Mouse (Mus musculus) forebrain, embryonic 11.5 days (tissue): ENCODE results near the gene Srgap3. TPM values are rescaled to one million over a fixed set of nuclear protein-coding genes. Genes with fewer than 3 reads are reported as not detected.

Experiments
- ATAC-seq: fragments of 200-750 bp; cut with Nextera tagmentation; replicated peaks from 2 replicates; pipeline ENCODE4 v1.8.0; 2017; ENCODE audit warnings: moderate TSS enrichment; ENCODE audit not compliant: low FRiP score
- DNase-seq: peaks from one replicate; pipeline ENCODE4 v3.0.0-alpha.2; 2017; ENCODE audit warnings: low spot score
- H3K27ac ChIP-seq: fragments of 300-500 bp; sonication (generic); 2 replicates; pipeline ENCODE4 v1.5.1; 2014; ENCODE audit warnings: low read depth, low read length
- H3K27me3 ChIP-seq: fragments of 300-500 bp; sonication (generic); 2 replicates; pipeline ENCODE4 v1.6.1; 2014; ENCODE audit warnings: mild to moderate bottlenecking, low read length, mixed read lengths; ENCODE audit not compliant: control insufficient read depth, insufficient read depth
- H3K36me3 ChIP-seq: fragments of 300-500 bp; sonication (generic); 2 replicates; pipeline ENCODE4 v1.6.1; 2014; ENCODE audit warnings: mild to moderate bottlenecking, low read length, moderate library complexity, mixed read lengths; ENCODE audit not compliant: control insufficient read depth, insufficient read depth
- H3K4me1 ChIP-seq: fragments of 300-500 bp; sonication (generic); replicated peaks from 2 replicates; pipeline ENCODE4 v1.6.1; 2014; ENCODE audit warnings: low read length, mixed read lengths; ENCODE audit not compliant: control insufficient read depth, insufficient read depth
- H3K4me2 ChIP-seq: fragments of 300-500 bp; sonication (generic); 2 replicates; pipeline ENCODE4 v1.6.1; 2014; ENCODE audit warnings: low read depth, mild to moderate bottlenecking, low read length, moderate library complexity, mixed read lengths; ENCODE audit not compliant: severe bottlenecking
- H3K4me3 ChIP-seq: fragments of 300-500 bp; sonication (generic); 2 replicates; pipeline ENCODE4 v1.5.1; 2014; ENCODE audit warnings: low read depth, low read length
- H3K9ac ChIP-seq: fragments of 300-500 bp; sonication (generic); 2 replicates; pipeline ENCODE4 v1.6.1; 2014; ENCODE audit warnings: low read length
- H3K9me3 ChIP-seq: fragments of 300-500 bp; sonication (generic); 2 replicates; pipeline ENCODE4 v1.6.1; 2016; ENCODE audit warnings: low read length, mixed read lengths; ENCODE audit not compliant: control insufficient read depth
- WGBS: fragments of 180-500 bp; shearing (Covaris S2); extraction: QIAGEN DNeasy Blood & Tissue Kit; methylation state at CpG from one replicate; pipeline ENCODE4 v1.1.7; 2014; 5-methylcytosine and 5-hydroxymethylcytosine counted together
- polyA plus RNA-seq: library from polyadenylated mRNA; unstranded; fragments of >200 nt; fragmentation: Nextera tagmentation; extraction: Ambion mirVana; gene quantifications from 2 replicates; pipeline ENCODE4 v1.2.1, GENCODE M21; 2014

Gene Srgap3
- polyA plus RNA-seq, 1 experiment from 2014 or later = 37.8 TPM

DNA sequence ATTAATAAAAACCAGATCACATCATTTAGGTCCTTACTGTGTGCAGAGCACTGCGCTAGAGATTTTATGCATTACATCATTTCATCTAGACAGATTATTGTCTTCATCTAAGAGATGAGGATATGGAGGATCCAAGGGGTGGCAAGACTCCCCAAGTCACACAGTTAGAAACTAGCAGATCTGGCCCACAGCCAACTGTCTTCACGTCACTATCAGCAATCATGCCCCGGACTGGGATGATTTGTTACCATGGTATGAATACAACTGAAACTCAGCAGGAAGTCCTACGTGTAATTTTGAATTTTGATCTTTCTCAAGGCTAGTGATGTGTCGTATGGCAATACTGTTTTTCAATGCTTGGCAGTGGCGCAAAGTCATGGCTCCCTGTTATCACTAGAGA, 18.2 kb downstream of the Srgap3 start:
- Histone ChIP-seq H3K27me3 (no peaks in the 10 kb centered on the region), H3K4me2 (no peak overlapping the region), H3K36me3 (no peaks in the 10 kb centered on the region), H3K27ac (no peak overlapping the region), H3K9ac (no peak overlapping the region), H3K4me1 (peaks cover 29% of the 10 kb centered on the region), H3K9me3 (no peaks in the 10 kb centered on the region), H3K4me3 (no peak overlapping the region)
- ATAC-seq (no peak), DNase-seq (no peak)
- WGBS = 93% methylated on average over 6 of the region's 6 CpGs

DNA sequence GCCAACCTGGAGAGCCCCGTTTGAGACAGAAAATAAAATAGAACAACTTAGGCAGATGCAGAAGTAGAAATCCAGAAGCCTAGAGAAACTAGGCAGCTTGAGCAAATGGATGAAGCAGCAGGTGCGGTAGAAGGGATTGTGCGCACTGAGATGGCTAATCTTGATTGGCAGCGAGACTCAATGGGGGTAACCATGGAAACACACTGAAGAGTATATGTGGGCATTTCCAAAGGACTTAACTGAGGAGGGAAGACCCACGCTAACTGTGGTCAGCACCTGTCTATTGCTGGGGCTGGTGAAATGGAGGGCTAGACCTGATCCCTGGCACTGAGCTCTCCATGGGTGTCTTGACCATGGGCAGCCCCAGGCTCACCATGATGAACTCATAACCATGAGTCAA, 19.7 kb downstream of the Srgap3 start:
- DNase-seq (no peak), ATAC-seq (peak; percentile 63)
- Histone ChIP-seq H3K27ac (0 out of 2 replicates have a peak overlapping the region, but pooled peaks have one; percentile 37), H3K9ac (no peak overlapping the region), H3K9me3 (peaks cover 3% of the 10 kb centered on the region; the same call in 1 of the 2 replicates), H3K27me3 (no peaks in the 10 kb centered on the region), H3K36me3 (no peaks in the 10 kb centered on the region; the same call in 1 of the 2 replicates), H3K4me2 (0 out of 2 replicates have a peak overlapping the region, but pooled peaks have one; percentile 0), H3K4me3 (no peak overlapping the region), H3K4me1 (peaks cover 28% of the 10 kb centered on the region)
- WGBS = 37% methylated on average over 5 of the region's 5 CpGs

DNA sequence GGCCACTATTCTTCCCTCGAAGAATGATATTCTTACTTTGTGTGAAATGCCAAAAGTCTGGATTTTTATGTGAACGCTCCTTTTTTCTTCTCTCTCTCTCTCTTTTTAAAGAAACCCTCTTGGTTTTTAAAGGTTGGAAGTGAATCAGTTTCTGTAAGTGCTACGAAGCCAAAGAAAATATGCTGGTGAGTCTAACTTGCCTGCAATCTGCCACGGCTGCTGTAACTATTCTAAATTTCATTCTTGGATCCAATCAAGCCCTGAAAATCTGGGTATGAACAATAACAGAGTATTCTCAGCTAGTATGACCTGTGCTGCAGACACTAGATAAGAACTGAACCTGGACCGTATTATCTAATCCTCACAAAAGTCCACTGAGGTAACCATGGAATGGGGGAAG, 21.1 kb downstream of the Srgap3 start:
- Histone ChIP-seq H3K4me1 (peaks cover 18% of the 10 kb centered on the region), H3K4me3 (no peak overlapping the region), H3K9me3 (peaks cover 3% of the 10 kb centered on the region; the same call in 1 of the 2 replicates), H3K36me3 (no peaks in the 10 kb centered on the region; the same call in 1 of the 2 replicates), H3K27ac (no peak overlapping the region), H3K27me3 (no peaks in the 10 kb centered on the region), H3K4me2 (no peak overlapping the region), H3K9ac (no peak overlapping the region)
- ATAC-seq (no peak), DNase-seq (no peak)
- 87% methylated on average over 5 of the region's 5 CpGs for WGBS

DNA sequence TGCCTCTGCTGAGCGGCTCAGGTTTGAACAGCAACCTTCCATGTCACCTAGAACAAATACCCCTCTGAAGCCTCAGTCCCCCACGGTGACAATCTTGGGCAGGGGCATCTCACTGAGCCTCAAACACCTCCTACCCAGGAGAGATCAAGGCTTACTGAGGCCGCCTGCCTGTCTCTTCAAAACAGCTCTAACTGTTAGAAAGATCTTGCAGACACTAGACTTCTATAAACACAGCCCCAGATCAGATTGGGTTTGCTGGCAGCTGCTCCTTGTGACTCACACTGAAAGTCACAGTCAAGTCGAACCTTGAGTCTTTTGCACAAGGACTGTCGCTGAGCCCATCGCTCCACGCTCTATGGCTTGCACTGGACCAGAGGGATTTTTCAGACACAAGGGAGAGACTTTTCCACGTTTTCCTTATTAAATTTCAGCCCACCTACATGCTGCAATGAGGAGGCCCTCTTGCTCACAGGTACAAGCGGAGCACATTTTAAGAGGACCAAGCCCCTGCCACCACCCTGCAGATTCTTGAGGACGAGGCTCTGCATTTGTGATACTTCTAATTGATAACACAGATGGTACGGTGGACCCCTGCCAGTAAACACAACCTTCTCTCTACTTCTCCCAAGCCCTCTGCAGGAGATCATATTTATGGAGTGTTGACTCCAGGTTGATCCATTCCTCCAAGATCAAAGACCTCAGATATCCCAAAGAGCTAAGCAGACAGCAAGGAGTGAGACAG, 21.7 kb downstream of the Srgap3 start:
- Histone ChIP-seq H3K27me3 (no peaks in the 10 kb centered on the region), H3K4me1 (peaks cover 18% of the 10 kb centered on the region), H3K27ac (no peak overlapping the region), H3K4me2 (no peak overlapping the region), H3K9ac (no peak overlapping the region), H3K9me3 (peaks cover 3% of the 10 kb centered on the region; the same call in 1 of the 2 replicates), H3K36me3 (no peaks in the 10 kb centered on the region; the same call in 1 of the 2 replicates), H3K4me3 (no peak overlapping the region)
- WGBS = 73% methylated on average over 11 of the region's 11 CpGs
- DNase-seq (no peak), ATAC-seq (no peak)

DNA sequence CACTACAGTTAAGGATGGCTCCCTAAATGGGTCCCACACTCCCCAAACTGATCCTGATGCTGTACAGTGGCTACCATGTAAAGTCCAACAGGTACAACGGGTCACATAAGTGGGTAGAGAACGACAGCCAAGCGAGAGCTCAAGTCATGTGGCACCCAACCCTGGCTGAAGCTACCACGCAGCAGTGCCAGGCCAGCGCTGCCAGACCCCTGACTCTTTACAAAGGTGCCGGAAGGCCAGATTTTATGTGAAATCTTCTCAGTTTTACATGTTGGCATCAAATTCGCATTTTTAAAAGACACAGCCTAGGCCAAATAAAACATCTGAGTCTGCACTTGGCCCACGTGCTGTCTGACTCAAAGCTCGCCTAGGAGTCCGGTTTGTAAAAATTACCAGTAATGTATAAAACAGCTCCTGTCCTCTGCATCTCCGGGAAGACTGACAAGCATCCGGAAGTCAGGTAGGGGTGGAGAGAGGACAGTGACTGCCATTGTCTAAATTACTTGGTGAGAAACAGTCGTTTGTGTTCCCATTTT, 22.4 kb downstream of the Srgap3 start:
- ATAC-seq = no peak
- Histone ChIP-seq H3K9ac (no peak overlapping the region), H3K4me2 (no peak overlapping the region), H3K27me3 (no peaks in the 10 kb centered on the region), H3K36me3 (no peaks in the 10 kb centered on the region; the same call in 1 of the 2 replicates), H3K4me3 (no peak overlapping the region), H3K4me1 (peaks cover 14% of the 10 kb centered on the region), H3K27ac (no peak overlapping the region), H3K9me3 (peaks cover 3% of the 10 kb centered on the region; the same call in 1 of the 2 replicates)
- WGBS = 84% methylated on average over 13 of the region's 13 CpGs
- no peak for DNase-seq

DNA sequence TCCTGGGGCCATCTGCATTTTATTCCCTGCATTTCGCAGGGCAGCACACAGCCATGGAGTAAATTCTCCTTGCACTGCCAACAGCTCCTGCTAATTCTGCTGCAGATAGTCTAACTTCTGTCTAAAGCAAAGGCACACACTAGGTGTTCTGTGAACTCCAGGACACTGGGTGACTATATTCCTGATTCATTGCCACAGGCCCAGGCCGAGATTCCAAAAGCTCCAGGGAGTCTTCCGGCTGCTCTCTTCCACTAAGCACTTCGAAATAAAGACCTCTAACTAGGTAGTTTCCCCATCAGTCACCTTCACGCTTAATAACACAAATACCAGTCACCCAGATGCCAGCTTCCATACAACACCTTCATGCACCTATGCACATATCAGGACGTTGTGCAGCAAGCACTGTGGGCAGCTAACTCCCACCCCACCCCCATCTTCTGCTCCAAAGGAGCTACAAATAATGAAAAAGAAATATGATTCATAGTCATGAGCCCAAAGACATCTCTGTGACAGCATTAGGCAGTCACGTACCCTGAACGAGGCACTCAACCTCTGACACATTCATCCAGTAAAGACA, 26.4 kb downstream of the Srgap3 start:
- H3K9me3 ChIP-seq = peaks cover 3% of the 10 kb centered on the region; the same call in 1 of the 2 replicates
- no peak overlapping the region for H3K4me3 ChIP-seq
- no peak for ATAC-seq
- 83% methylated on average over 8 of the region's 8 CpGs for WGBS
- no peaks in the 10 kb centered on the region for H3K27me3 ChIP-seq
- no peak overlapping the region for H3K4me2 ChIP-seq
- no peak overlapping the region for H3K27ac ChIP-seq
- no peak for DNase-seq
- no peak overlapping the region for H3K9ac ChIP-seq
- no peaks in the 10 kb centered on the region for H3K4me1 ChIP-seq
- H3K36me3 ChIP-seq = no peaks in the 10 kb centered on the region; the same call in none of the 2 replicates

DNA sequence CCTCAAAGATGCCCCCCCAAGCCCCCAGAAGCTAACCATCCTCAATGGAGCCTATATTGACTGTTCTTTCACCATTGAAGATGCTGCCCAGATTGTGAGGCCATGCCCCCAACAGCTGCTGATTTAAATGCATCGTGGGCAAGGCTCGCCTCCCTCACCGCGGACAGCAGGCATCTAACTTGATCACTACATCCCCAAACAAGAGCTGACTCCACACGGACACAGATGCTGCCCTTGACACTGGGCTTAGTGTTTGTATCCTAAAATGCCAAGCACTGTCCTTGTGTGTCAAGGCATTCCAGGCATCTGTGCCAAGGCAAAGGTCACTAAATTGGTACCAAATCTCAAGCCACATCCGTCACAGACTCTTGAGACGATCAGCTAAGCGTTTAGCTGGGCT, 29.3 kb downstream of the Srgap3 start:
- H3K4me1 ChIP-seq = no peaks in the 10 kb centered on the region
- no peaks in the 10 kb centered on the region; the same call in none of the 2 replicates for H3K36me3 ChIP-seq
- H3K9me3 ChIP-seq = no peaks in the 10 kb centered on the region
- ATAC-seq = no peak
- H3K27ac ChIP-seq = no peak overlapping the region
- H3K9ac ChIP-seq = no peak overlapping the region
- no peak for DNase-seq
- H3K27me3 ChIP-seq = no peaks in the 10 kb centered on the region
- no peak overlapping the region for H3K4me2 ChIP-seq
- H3K4me3 ChIP-seq = no peak overlapping the region
- WGBS = 85% methylated on average over 8 of the region's 8 CpGs

DNA sequence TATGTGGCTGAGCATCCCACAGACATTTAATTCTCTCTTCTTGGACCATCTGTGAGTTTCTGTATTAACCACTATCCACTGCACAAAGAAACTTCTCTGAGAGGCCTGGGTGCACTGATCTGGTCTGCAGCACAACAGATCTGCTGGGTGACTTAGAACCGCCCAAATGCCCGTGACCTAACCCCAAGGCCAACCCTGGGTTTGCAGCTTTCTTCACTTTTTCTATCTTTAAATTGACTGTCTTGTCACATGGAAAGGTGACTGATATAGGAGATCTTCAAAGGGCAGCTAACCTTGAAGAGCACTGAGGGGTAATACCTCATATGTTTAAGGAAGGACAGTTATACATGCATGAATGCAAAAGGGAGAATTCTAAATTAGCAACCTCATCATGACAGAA, 30.8 kb downstream of the Srgap3 start:
- no peak for ATAC-seq
- H3K4me1 ChIP-seq = no peaks in the 10 kb centered on the region
- 90% methylated on average over 2 of the region's 2 CpGs for WGBS
- no peak overlapping the region for H3K4me2 ChIP-seq
- no peaks in the 10 kb centered on the region; the same call in 1 of the 2 replicates for H3K36me3 ChIP-seq
- H3K9ac ChIP-seq = no peak overlapping the region
- no peak overlapping the region for H3K27ac ChIP-seq
- no peaks in the 10 kb centered on the region for H3K9me3 ChIP-seq
- no peak overlapping the region for H3K4me3 ChIP-seq
- no peak for DNase-seq
- no peaks in the 10 kb centered on the region for H3K27me3 ChIP-seq
